Mouse (Mus musculus): Measurements from ENCODE around the gene Gm11564. TPM values are rescaled to one million over a fixed set of nuclear protein-coding genes. Genes with fewer than 3 reads are reported as not detected.
"Not testable (repeated sequence)": the region's sequence is repeated elsewhere in the genome, so short reads cannot be mapped to it uniquely, and the experiment has no call there.

Gm11564 gene
- polyA plus RNA-seq (2012; ENCODE audit: insufficient read depth, insufficient read length, low replicate concordance, missing spikeins): not detected in 2 replicates

GRCm38 (mm10) chr11:99815566-99815965, at the start of gene Gm11564:
Gene Gm11564, minus strand, starts transcription at chr11:99815666.
- H3K4me3 ChIP-seq (ENCODE audit: insufficient read depth, low read depth, low read length); H3K27ac ChIP-seq (ENCODE audit: insufficient read depth, low read depth, low read length); H3K4me1 ChIP-seq (ENCODE audit: control insufficient read depth, insufficient read depth, low read length): not testable (repeated sequence)
- 89% methylated on average over 2 of the region's 2 CpGs for WGBS

- not testable (repeated sequence) for H3K4me3 ChIP-seq (ENCODE audit: insufficient read depth, low read depth, low read length); H3K27ac ChIP-seq (ENCODE audit: insufficient read depth, low read depth, low read length); H3K4me1 ChIP-seq (ENCODE audit: control insufficient read depth, insufficient read depth, low read length)
- WGBS: 66% methylated on average over 1 of the region's 1 CpGs
Measured at GRCm38 (mm10) chr11:99864176-99864575, 48.7 kb upstream of the Gm11564 start, which contains the start of gene Gm11559. Gene Gm11559, plus strand, starts transcription at chr11:99864476.

- H3K4me3 ChIP-seq (ENCODE audit: insufficient read depth, low read depth, low read length): no peak overlapping the region
- TF ChIP-seq POLR2A (IDR thresholded peaks at IDR 0.05; ENCODE audit: insufficient read depth, low read depth, low read length) (no peak), CTCF (IDR thresholded peaks at IDR 0.05; ENCODE audit: insufficient read depth, low read depth, low read length) (no peak)
- whole genome bisulfite sequencing: 32% methylated on average over 2 of the region's 2 CpGs
- H3K4me1 ChIP-seq (ENCODE audit: control insufficient read depth, insufficient read depth, low read length): no peaks in the 10 kb centered on the region
- no peak overlapping the region for H3K27ac ChIP-seq (ENCODE audit: insufficient read depth, low read depth, low read length)
Measured at GRCm38 (mm10) chr11:99858761-99859160, 43.3 kb upstream of the Gm11564 start.

- TF ChIP-seq POLR2A (IDR thresholded peaks at IDR 0.05; ENCODE audit: insufficient read depth, low read depth, low read length) (no peak), CTCF (IDR thresholded peaks at IDR 0.05; ENCODE audit: insufficient read depth, low read depth, low read length) (no peak)
- no peak within 1 kb of the TSS for H3K27ac ChIP-seq (ENCODE audit: insufficient read depth, low read depth, low read length)
- no peak within 1 kb of the TSS for H3K4me3 ChIP-seq (ENCODE audit: insufficient read depth, low read depth, low read length)
- 88% methylated on average over 2 of the region's 2 CpGs for WGBS
- no peaks in the 10 kb centered on the region for H3K4me1 ChIP-seq (ENCODE audit: control insufficient read depth, insufficient read depth, low read length)
Measured at GRCm38 (mm10) chr11:99857617-99858016, 42.2 kb upstream of the Gm11564 start, which contains the start of gene Gm11568. Gene Gm11568, plus strand, starts transcription at chr11:99857917.

- Histone ChIP-seq H3K4me1 (ENCODE audit: control insufficient read depth, insufficient read depth, low read length) (no peaks in the 10 kb centered on the region), H3K27ac (ENCODE audit: insufficient read depth, low read depth, low read length) (no peak overlapping the region), H3K4me3 (ENCODE audit: insufficient read depth, low read depth, low read length) (no peak overlapping the region)
- WGBS: 62% methylated on average over 3 of the region's 3 CpGs
- TF ChIP-seq POLR2A (IDR thresholded peaks at IDR 0.05; ENCODE audit: insufficient read depth, low read depth, low read length): no peak
- TF ChIP-seq CTCF (IDR thresholded peaks at IDR 0.05; ENCODE audit: insufficient read depth, low read depth, low read length): no peak
Measured at GRCm38 (mm10) chr11:99854121-99854520, 38.7 kb upstream of the Gm11564 start.

- Histone ChIP-seq H3K27ac (ENCODE audit: insufficient read depth, low read depth, low read length) (no peak within 1 kb of the TSS), H3K4me1 (ENCODE audit: control insufficient read depth, insufficient read depth, low read length) (no peaks in the 10 kb centered on the region), H3K4me3 (ENCODE audit: insufficient read depth, low read depth, low read length) (no peak within 1 kb of the TSS)
- TF ChIP-seq CTCF (IDR thresholded peaks at IDR 0.05; ENCODE audit: insufficient read depth, low read depth, low read length): no peak
- no peak for TF ChIP-seq POLR2A (IDR thresholded peaks at IDR 0.05; ENCODE audit: insufficient read depth, low read depth, low read length)
Measured at GRCm38 (mm10) chr11:99851508-99851907, 36.0 kb upstream of the Gm11564 start, which contains the start of gene Krtap4-16. Gene Krtap4-16, minus strand, starts transcription at chr11:99851608.

GRCm38 (mm10) chr11:99846746-99847145, 31.3 kb upstream of the Gm11564 start:
- no peak overlapping the region for H3K27ac ChIP-seq (ENCODE audit: insufficient read depth, low read depth, low read length)
- no peaks in the 10 kb centered on the region for H3K4me1 ChIP-seq (ENCODE audit: control insufficient read depth, insufficient read depth, low read length)
- TF ChIP-seq CTCF (IDR thresholded peaks at IDR 0.05; ENCODE audit: insufficient read depth, low read depth, low read length) (no peak), POLR2A (IDR thresholded peaks at IDR 0.05; ENCODE audit: insufficient read depth, low read depth, low read length) (no peak)
- WGBS: 96% methylated on average over 2 of the region's 2 CpGs
- no peak overlapping the region for H3K4me3 ChIP-seq (ENCODE audit: insufficient read depth, low read depth, low read length)

- no peak for TF ChIP-seq POLR2A (IDR thresholded peaks at IDR 0.05; ENCODE audit: insufficient read depth, low read depth, low read length)
- TF ChIP-seq CTCF (IDR thresholded peaks at IDR 0.05; ENCODE audit: insufficient read depth, low read depth, low read length): no peak
- no peak overlapping the region for H3K4me3 ChIP-seq (ENCODE audit: insufficient read depth, low read depth, low read length)
- no peak overlapping the region for H3K27ac ChIP-seq (ENCODE audit: insufficient read depth, low read depth, low read length)
- no peaks in the 10 kb centered on the region for H3K4me1 ChIP-seq (ENCODE audit: control insufficient read depth, insufficient read depth, low read length)
- 40% methylated on average over 1 of the region's 1 CpGs for WGBS
Measured at GRCm38 (mm10) chr11:99842185-99842584, 26.7 kb upstream of the Gm11564 start.

- WGBS: 76% methylated on average over 1 of the region's 1 CpGs
- TF ChIP-seq POLR2A (IDR thresholded peaks at IDR 0.05; ENCODE audit: insufficient read depth, low read depth, low read length) (no peak), CTCF (IDR thresholded peaks at IDR 0.05; ENCODE audit: insufficient read depth, low read depth, low read length) (no peak)
- H3K27ac ChIP-seq (ENCODE audit: insufficient read depth, low read depth, low read length): no peak within 1 kb of the TSS
- no peak within 1 kb of the TSS for H3K4me3 ChIP-seq (ENCODE audit: insufficient read depth, low read depth, low read length)
- no peaks in the 10 kb centered on the region for H3K4me1 ChIP-seq (ENCODE audit: control insufficient read depth, insufficient read depth, low read length)
Measured at GRCm38 (mm10) chr11:99837966-99838365, 22.5 kb upstream of the Gm11564 start, which contains the start of gene 2300003K06Rik. Gene 2300003K06Rik, minus strand, starts transcription at chr11:99838066.

- not testable (repeated sequence) for H3K4me1 ChIP-seq (ENCODE audit: control insufficient read depth, insufficient read depth, low read length); H3K4me3 ChIP-seq (ENCODE audit: insufficient read depth, low read depth, low read length); H3K27ac ChIP-seq (ENCODE audit: insufficient read depth, low read depth, low read length)
Measured at GRCm38 (mm10) chr11:99809792-99810191, 5.7 kb downstream of the Gm11564 start, which contains the start of gene Krtap4-13. Gene Krtap4-13, minus strand, starts transcription at chr11:99809892.

GRCm38 (mm10) chr11:99804346-99804745, 11.1 kb downstream of the Gm11564 start, which contains the start of gene Gm11554:
Gene Gm11554, minus strand, starts transcription at chr11:99804446.
- H3K27ac ChIP-seq (ENCODE audit: insufficient read depth, low read depth, low read length); H3K4me3 ChIP-seq (ENCODE audit: insufficient read depth, low read depth, low read length); H3K4me1 ChIP-seq (ENCODE audit: control insufficient read depth, insufficient read depth, low read length): not testable (repeated sequence)
- WGBS: no CpG with 5 or more reads among the region's 1 CpGs

GRCm38 (mm10) chr11:99798832-99799231, 16.6 kb downstream of the Gm11564 start, which contains the start of gene Gm11569:
Gene Gm11569, minus strand, starts transcription at chr11:99798932.
- H3K4me1 ChIP-seq (ENCODE audit: control insufficient read depth, insufficient read depth, low read length); H3K4me3 ChIP-seq (ENCODE audit: insufficient read depth, low read depth, low read length); H3K27ac ChIP-seq (ENCODE audit: insufficient read depth, low read depth, low read length): not testable (repeated sequence)
- no CpG with 5 or more reads among the region's 1 CpGs for WGBS

Data from olfactory bulb, adult 2 months (tissue).